Mouse (Mus musculus): ENCODE data around the gene H2afz. TPM values are rescaled to one million over a fixed set of nuclear protein-coding genes. Genes with fewer than 3 reads are reported as not detected.

Gene H2afz
- 92.5 to 116 TPM (median 100 TPM) in 4 replicates for total RNA-seq (2023; ENCODE audit: inconsistent age)

GRCm38 (mm10) chr3:137864124-137864987 lies at the start of gene H2afz:
TSS of gene H2afz (plus strand) at chr3:137864487.

GRCm38 (mm10) chr3:137867437-137868093 lies 3.3 kb downstream of the H2afz start, which contains the start of gene Dnajb14:
TSS of gene Dnajb14 (plus strand) at chr3:137867675.

Other genes starting within 250 kb of the H2afz start
- gene Ddit4l, start 242.9 kb upstream of the H2afz start, total RNA-seq (2023; ENCODE audit: inconsistent age): not detected in 4 replicates
- not detected in 4 replicates for gene Gm21962, start 193.0 kb upstream of the H2afz start, total RNA-seq (2023; ENCODE audit: inconsistent age)
- 3.9 to 6.2 TPM (median 4.3 TPM) in 4 replicates for gene Dnajb14, start 3.2 kb downstream of the H2afz start, total RNA-seq (2023; ENCODE audit: inconsistent age)
- 66.7 to 82.9 TPM (median 71.6 TPM) in 4 replicates for gene Lamtor3, start 54.0 kb downstream of the H2afz start, total RNA-seq (2023; ENCODE audit: inconsistent age)
- gene Dapp1, start 117.1 kb downstream of the H2afz start, total RNA-seq (2023; ENCODE audit: inconsistent age): 72.7 to 82.4 TPM (median 80.0 TPM) in 4 replicates
- not detected in 4 replicates for gene 1110002E22Rik, start 200.6 kb downstream of the H2afz start, total RNA-seq (2023; ENCODE audit: inconsistent age)
- gene Gm5105, start 202.9 kb downstream of the H2afz start, total RNA-seq (2023; ENCODE audit: inconsistent age): not detected in 4 replicates

Measured in B cell, adult (primary cell).